Mouse (Mus musculus) ES-E14 (cell line): Measurements from ENCODE around the gene Arid2. TPM values are rescaled to one million over a fixed set of nuclear protein-coding genes. Genes with fewer than 3 reads are reported as not detected.

Experiments
- DNase-seq: peaks from one replicate; pipeline ENCODE4 v3.0.0-alpha.2; 2013; ENCODE audit warnings: low read depth, low spot score
- H3K27ac ChIP-seq: 2 replicates; pipeline ENCODE4 v1.5.1; 2012; ENCODE audit warnings: low read depth, mild to moderate bottlenecking, low read length, moderate library complexity, mixed read lengths; ENCODE audit not compliant: poor library complexity, insufficient read depth, severe bottlenecking
- H3K36me3 ChIP-seq: 2 replicates; pipeline ENCODE4 v1.6.1; 2012; ENCODE audit warnings: mild to moderate bottlenecking, low read length, moderate library complexity, mixed read lengths; ENCODE audit not compliant: control insufficient read depth, poor library complexity, insufficient read depth, severe bottlenecking
- H3K4me1 ChIP-seq, 2 experiments: fragments of 150-350 bp in 1 of 2; sonication (generic) in 1 of 2; 2 replicates each; pipeline ENCODE4 v1.6.1; 2012; ENCODE audit warnings: low read length in 2 of 2, mild to moderate bottlenecking in 1 of 2, mixed read lengths in 1 of 2; ENCODE audit not compliant: control insufficient read depth in 2 of 2, insufficient read depth in 2 of 2, poor library complexity in 1 of 2
- H3K4me3 ChIP-seq, 2 experiments: fragments of 150-350 bp in 1 of 2; sonication (generic) in 1 of 2; 2 replicates each; pipeline ENCODE4 v1.5.1; 2012; ENCODE audit warnings: low read length in 2 of 2, low read depth in 1 of 2, mild to moderate bottlenecking in 1 of 2, mixed read lengths in 1 of 2; ENCODE audit not compliant: insufficient read depth in 1 of 2, poor library complexity in 1 of 2, severe bottlenecking in 1 of 2
- H3K9ac ChIP-seq: 2 replicates; pipeline ENCODE4 v1.6.1; 2012; ENCODE audit warnings: low read depth, mild to moderate bottlenecking, low read length, mixed read lengths; ENCODE audit not compliant: poor library complexity, insufficient read depth, severe bottlenecking
- H3K9me3 ChIP-seq: fragments of 150-350 bp; sonication (generic); 2 replicates; pipeline ENCODE4 v1.6.1; 2012; ENCODE audit warnings: low read depth, mild to moderate bottlenecking, low read length; ENCODE audit not compliant: control insufficient read depth, insufficient read depth
- CHD2 ChIP-seq: IDR thresholded peaks from 2 replicates; pipeline ENCODE4 v1.6.1; 2014; ENCODE audit warnings: mild to moderate bottlenecking, low read depth, low read length, inconsistent platforms
- HCFC1 ChIP-seq: IDR thresholded peaks from 2 replicates; pipeline ENCODE4 v1.6.1; 2012; ENCODE audit warnings: low read length, inconsistent platforms, borderline replicate concordance; ENCODE audit not compliant: insufficient read depth
- MAFK ChIP-seq: IDR thresholded peaks from 2 replicates; pipeline ENCODE4 v1.6.1; 2014; ENCODE audit warnings: mild to moderate bottlenecking, low read depth, low read length, inconsistent platforms; ENCODE audit not compliant: insufficient read depth
- ZC3H11A ChIP-seq: IDR thresholded peaks from 2 replicates; pipeline ENCODE4 v1.6.1; 2012; ENCODE audit warnings: low read depth, mild to moderate bottlenecking, inconsistent platforms, low read length, borderline replicate concordance
- ZNF384 ChIP-seq: IDR thresholded peaks from 2 replicates; pipeline ENCODE4 v1.6.1; 2012; ENCODE audit warnings: low read depth, low read length, inconsistent platforms
- in situ Hi-C, 2 experiments: fragments of 600-800 bp; cut with MboI; formaldehyde crosslinking; loops; one replicate each; pipeline ENCODE4 v1.15.1; 2025; ENCODE audit warnings: low sequenced_read_pairs in 2 of 2, inconsistent platforms in 1 of 2; ENCODE audit not compliant: unreplicated experiment in 2 of 2
- total RNA-seq: library from RNA; depleted of rRNA; stranded (reverse); fragments of 300-350 nt; gene quantifications from 2 replicates; pipeline ENCODE4 v1.2.3, GENCODE M21; 2012

Gene Arid2
- total RNA-seq, 1 experiment = 33.2 TPM

DNA sequence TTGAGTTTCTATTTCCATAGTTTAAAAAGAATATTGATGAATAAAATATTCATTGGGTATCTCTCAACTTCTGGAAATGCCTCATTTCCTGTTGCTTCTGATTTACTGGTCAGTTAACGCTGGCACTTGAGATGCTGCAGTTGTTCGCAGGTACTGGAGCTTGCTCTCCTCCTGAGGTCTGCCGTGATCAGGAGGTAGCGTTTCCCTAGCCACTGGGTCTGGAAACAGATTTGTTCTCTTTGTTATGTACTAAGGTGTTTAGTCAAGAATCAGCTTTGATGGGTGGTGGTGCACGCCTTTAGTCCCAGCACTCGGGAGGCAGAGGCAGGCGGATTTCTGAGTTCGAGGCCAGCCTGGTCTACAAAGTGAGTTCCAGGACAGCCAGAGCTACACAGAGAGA is 54.8 kb downstream of the Arid2 start:
- Histone ChIP-seq H3K27ac (no peak overlapping the region), H3K9ac (no peak overlapping the region), H3K36me3 (no peaks in the 10 kb centered on the region), H3K4me1 (peaks cover 5 to 7% of the 10 kb centered on the region in 2 experiments; a peak in 3 of 4 replicates), H3K9me3 (no peaks in the 10 kb centered on the region), H3K4me3 (no peak overlapping the region)
- DNase-seq = peak; percentile 22
- TF ChIP-seq HCFC1 (no peak), ZC3H11A (no peak), MAFK (no peak)
- in situ Hi-C loops = no loop called here

DNA sequence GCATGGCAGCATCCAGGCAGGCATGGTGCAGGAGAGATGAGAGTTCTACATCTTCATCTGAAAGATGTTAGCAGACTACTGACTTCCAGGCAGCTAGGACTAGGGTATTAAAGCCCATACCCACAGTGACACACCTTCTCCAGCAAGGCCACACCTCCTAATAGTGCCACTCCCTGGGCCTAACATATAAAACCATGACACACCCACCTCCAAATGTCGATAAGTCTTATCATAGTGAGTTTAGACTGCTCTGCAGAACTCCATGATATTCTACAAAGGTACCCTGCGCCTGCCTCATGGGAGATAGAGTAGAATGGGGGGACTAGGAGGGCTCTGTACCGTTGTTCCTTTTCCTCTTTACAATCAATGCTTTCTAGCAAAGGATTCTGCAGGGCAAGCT is 55.6 kb downstream of the Arid2 start:
- no peak overlapping the region for H3K27ac ChIP-seq
- no peaks in the 10 kb centered on the region for H3K36me3 ChIP-seq
- H3K9me3 ChIP-seq = no peaks in the 10 kb centered on the region
- peaks cover 5 to 7% of the 10 kb centered on the region in 2 experiments; a peak in 3 of 4 replicates for H3K4me1 ChIP-seq
- H3K9ac ChIP-seq = no peak overlapping the region
- in situ Hi-C loops = no loop called here
- DNase-seq = no peak
- no peak overlapping the region for H3K4me3 ChIP-seq
- TF ChIP-seq CHD2 (no peak), ZNF384 (no peak), ZC3H11A (no peak), MAFK (no peak), HCFC1 (no peak)

DNA sequence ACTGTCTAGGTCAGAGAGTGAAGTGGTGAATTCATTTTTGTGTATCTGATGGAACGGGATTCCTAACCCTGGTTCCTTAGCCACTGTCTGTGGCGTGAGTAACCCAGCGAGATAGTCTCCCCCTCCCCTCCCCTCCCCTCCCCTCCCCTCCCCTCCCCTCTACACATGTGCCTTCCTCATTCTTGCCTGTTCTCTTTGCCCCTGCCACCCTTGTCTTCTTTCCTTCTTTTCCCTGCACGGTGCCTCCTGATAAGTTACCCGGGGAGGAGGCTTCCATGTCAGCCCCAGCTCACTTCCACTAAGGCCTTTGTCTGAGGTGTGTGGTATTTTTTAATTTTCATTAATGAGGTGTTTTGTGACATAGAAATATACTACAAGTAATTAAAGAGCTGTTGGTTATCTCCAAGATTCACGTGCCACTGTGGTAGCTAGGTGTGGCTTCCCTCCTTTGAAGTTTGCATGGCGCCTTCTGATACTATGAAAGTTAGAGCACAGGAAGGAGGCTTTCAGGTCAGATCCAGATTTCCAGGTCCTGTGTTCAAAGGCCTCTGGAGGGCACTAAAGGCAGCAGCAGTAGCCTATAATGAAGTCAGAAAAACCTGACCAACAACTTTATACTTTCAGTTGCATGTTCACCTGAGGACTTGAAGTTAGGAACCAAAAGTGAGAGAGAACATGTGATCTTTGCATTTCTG is 57.4 kb downstream of the Arid2 start:
- TF ChIP-seq MAFK (no peak), ZNF384 (no peak), ZC3H11A (no peak)
- H3K9me3 ChIP-seq = no peaks in the 10 kb centered on the region
- no peak overlapping the region; the same call in 1 of the 2 replicates for H3K27ac ChIP-seq
- H3K4me1 ChIP-seq = peaks cover 5 to 7% of the 10 kb centered on the region in 2 experiments; a peak in 3 of 4 replicates
- no peaks in the 10 kb centered on the region for H3K36me3 ChIP-seq
- no peak overlapping the region for H3K9ac ChIP-seq
- in situ Hi-C loops = no loop called here
- no peak overlapping the region for H3K4me3 ChIP-seq
- no peak for DNase-seq

DNA sequence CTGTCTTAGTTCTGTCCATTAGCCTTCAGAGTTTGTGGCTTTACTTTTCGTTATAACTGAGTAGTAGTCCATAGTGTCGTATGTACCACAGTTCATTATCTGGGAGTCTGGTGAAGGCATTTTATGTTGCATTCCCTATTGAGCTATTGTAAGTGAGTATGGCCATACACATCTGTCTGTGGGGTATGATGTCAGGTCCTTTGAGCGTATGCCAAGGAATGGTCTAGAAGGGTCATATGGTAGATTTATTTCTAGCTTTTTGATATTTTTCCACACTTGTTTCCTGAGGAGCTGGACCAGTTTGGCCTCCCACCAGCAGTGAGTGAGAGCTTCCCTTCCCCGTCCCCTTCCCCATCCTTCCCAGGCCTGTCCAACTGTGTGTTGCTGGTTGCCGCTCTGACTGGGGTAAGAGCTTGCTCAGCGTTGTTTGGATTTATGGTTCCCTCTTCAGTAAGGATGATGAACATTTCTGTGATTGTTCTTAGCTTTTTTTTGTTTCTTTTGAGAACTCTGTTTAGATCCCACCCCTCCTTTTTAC is 58.1 kb downstream of the Arid2 start:
- H3K4me3 ChIP-seq = no peak overlapping the region
- H3K9ac ChIP-seq = no peak overlapping the region
- DNase-seq = no peak
- peaks cover 2% of the 10 kb centered on the region; the same call in 1 of the 2 replicates for H3K36me3 ChIP-seq
- peaks cover 5 to 7% of the 10 kb centered on the region in 2 experiments; a peak in 3 of 4 replicates for H3K4me1 ChIP-seq
- no peak overlapping the region for H3K27ac ChIP-seq
- no peaks in the 10 kb centered on the region for H3K9me3 ChIP-seq
- in situ Hi-C loops = no loop called here
- TF ChIP-seq CHD2 (no peak), ZNF384 (no peak), MAFK (no peak), ZC3H11A (no peak), HCFC1 (no peak)
